In the genomic region with DNA sequence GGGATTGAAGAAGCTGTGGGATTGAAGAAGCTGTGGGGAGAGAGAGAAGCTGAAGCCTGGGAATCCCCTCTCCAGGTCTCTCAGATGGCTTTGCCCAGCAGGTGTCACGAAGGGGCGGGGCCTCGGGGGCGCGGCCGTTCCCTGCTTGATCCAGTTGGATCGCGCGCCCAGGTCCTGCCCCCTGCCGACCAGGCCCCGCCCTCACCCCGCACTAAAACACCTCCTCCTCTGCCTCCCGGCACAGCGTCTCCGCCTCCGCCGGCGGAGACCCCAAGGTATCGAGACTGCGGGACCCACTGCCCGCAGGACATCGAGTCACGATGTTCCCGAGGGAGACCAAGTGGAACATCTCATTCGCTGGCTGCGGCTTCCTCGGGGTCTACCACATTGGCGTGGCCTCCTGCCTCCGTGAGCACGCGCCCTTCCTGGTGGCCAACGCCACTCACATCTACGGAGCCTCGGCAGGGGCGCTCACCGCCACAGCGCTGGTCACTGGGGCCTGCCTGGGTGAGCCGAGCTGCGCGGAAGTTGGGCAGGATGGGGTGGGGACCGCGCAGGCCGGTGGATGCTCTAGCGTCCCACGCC, we compare ENCODE assay signal across 1 mouse cellular context.
TF ChIP-seq lines count a peak whose summit lies in the region.

A gene (plus strand): TSS at position 232 of the 585 bp plus-strand sequence.

TF ChIP-seq in CH12.LX, 34 proteins besides CTCF, POLR2A, EP300 and RAD21 (continued from another document):
- peak; percentile 63 for TF ChIP-seq HCFC1 (IDR thresholded peaks at IDR 0.05; ENCODE audit: low read depth, low read length)
- TF ChIP-seq ZMIZ1 (IDR thresholded peaks at IDR 0.05; ENCODE audit: low read depth, low read length) = peak; percentile 64; the same call in 1 of the 2 replicates
- TF ChIP-seq GABPA (IDR thresholded peaks at IDR 0.05; ENCODE audit: insufficient replicate concordance, low read depth, low read length) = no peak
- TF ChIP-seq MAX (IDR thresholded peaks at IDR 0.05; ENCODE audit: low read length) = peak; percentile 56; the same call in 1 of the 2 replicates
- peak; percentile 71 for TF ChIP-seq ELF1 (IDR thresholded peaks at IDR 0.05; ENCODE audit: low read depth, low read length)
- peak; percentile 66; the same call in 1 of the 2 replicates for TF ChIP-seq SIN3A (IDR thresholded peaks at IDR 0.05; ENCODE audit: low read length)
- TF ChIP-seq MXI1 (IDR thresholded peaks at IDR 0.05; ENCODE audit: low read depth, low read length) = peak; percentile 85
- peak; percentile 32; the same call in 1 of the 2 replicates for TF ChIP-seq CHD1 (IDR thresholded peaks at IDR 0.05; ENCODE audit: low read depth, low read length)
- TF ChIP-seq TCF12 (IDR thresholded peaks at IDR 0.05; ENCODE audit: low read depth, low read length) = 0 out of 2 replicates have a peak, but pooled peaks have one; percentile 3
- no peak for TF ChIP-seq USF2 (conservative IDR thresholded peaks at IDR 0.05; ENCODE audit: low read depth, low read length)
- TF ChIP-seq JUND (conservative IDR thresholded peaks at IDR 0.05; ENCODE audit: low read depth, low read length) = no peak
- peak; percentile 71 for TF ChIP-seq NRF1 (IDR thresholded peaks at IDR 0.05; ENCODE audit: low read depth, low read length)
- 0 out of 2 replicates have a peak, but pooled peaks have one; percentile 12 for TF ChIP-seq KAT2A (IDR thresholded peaks at IDR 0.05; ENCODE audit: insufficient replicate concordance, low read length)
- peak; percentile 91 for TF ChIP-seq NELFE (IDR thresholded peaks at IDR 0.05; ENCODE audit: low read depth, low read length)
- TF ChIP-seq UBTF (IDR thresholded peaks at IDR 0.05; ENCODE audit: low read depth, low read length) = peak; percentile 98
TF ChIP-seq in CH12.LX: peak in this region for 13.
